Comparison of ENCODE assay signal across 9 mouse cellular contexts in the genomic region with DNA sequence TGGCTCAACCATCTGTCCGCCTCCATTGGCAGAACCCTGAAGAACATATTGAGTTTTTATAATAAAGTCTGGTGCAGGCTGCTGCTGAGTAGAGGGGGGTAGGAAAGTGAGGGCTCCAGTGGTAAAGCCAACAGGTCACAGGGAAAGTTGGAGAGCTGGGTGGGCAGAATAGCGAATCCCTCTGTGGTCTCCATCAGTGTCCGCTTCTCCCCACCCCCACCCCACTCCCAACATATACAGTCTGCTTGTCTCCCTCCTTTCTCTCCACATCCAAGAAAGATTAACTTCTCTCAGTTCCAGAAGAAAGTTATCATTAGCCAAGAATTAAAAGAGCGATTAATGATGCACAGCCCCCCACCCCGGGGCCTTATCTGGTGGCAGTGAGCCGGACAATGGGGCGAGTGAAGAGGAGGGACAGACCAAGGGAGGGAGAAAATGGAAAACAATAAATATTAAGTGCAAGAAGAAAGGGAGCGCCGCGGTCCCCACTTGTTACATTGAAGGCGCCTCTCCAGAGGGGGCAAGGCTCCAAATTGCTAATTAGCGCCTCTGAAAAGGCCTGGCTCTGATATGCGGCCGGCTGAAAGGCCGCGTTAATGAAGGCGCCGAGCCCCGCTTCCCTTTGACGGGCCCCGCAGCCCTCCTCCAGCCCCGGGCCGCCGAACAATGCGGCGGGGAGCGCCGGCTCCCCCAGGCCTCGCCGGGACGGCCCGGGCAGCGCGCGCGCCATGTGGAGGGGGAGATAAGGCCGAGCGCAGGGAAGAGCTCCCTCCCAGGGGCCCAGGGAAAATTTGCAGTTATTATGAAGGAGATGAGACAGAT. TPM values are rescaled to one million over a fixed set of nuclear protein-coding genes. Genes with fewer than 3 reads are reported as not detected.
DNase-seq lines count a peak whose midpoint lies in the region; ATAC-seq and TF ChIP-seq lines count a peak whose summit lies in the region.
"Had no signal": no experiment of that assay in that cellular context is flagged by ENCODE, and none has a peak within 500 bp of the region (broad histone marks: within the 10 kb centered on the region; RNA-seq: fewer than 3 reads in every experiment).

No protein-coding gene starts in this region.

- no peak for TF ChIP-seq CTCF in kidney, adult 2 months (conservative IDR thresholded peaks at IDR 0.05; ENCODE audit: insufficient read depth, insufficient read length, low read depth, low read length)

- WGBS in kidney, adult 2 months: 7% methylated on average over 38 of the region's 38 CpGs
- 5% methylated on average over 38 of the region's 38 CpGs for WGBS in embryonic facial prominence, embryonic 11.5 days
- 5% methylated on average over 38 of the region's 38 CpGs for WGBS in neural tube, embryonic 13.5 days

- H3K4me2 ChIP-seq in embryonic facial prominence, embryonic 11.5 days (ENCODE audit: low read depth, low read length): peak overlapping the region; percentile 34
- H3K4me2 ChIP-seq in neural tube, embryonic 13.5 days: peak overlapping the region; percentile 79

- no peaks in the 10 kb centered on the region for H3K4me1 ChIP-seq in kidney, adult 2 months (ENCODE audit: control insufficient read depth, insufficient read depth, low read length)
- H3K4me1 ChIP-seq in embryonic facial prominence, embryonic 11.5 days (ENCODE audit: control insufficient read depth, insufficient read depth, low read length): no peaks in the 10 kb centered on the region
- peaks cover 25% of the 10 kb centered on the region for H3K4me1 ChIP-seq in neural tube, embryonic 13.5 days (replicated peaks)

- H3K9me3 ChIP-seq in embryonic facial prominence, embryonic 11.5 days (replicated peaks; ENCODE audit: control insufficient read depth, low read length): no peaks in the 10 kb centered on the region
- no peaks in the 10 kb centered on the region for H3K9me3 ChIP-seq in neural tube, embryonic 13.5 days

- peak; percentile 64; the same call in 1 of the 2 replicates for ATAC-seq in embryonic facial prominence, embryonic 11.5 days (replicated peaks; ENCODE audit: insufficient number of reproducible peaks, low FRiP score, low TSS enrichment, low read depth)
- ATAC-seq in neural tube, embryonic 13.5 days (ENCODE audit: low read depth): peak; percentile 76
- ATAC-seq: Patski had no signal

- peak overlapping the region; percentile 13 for H3K9ac ChIP-seq in embryonic facial prominence, embryonic 11.5 days (replicated peaks; ENCODE audit: low read length)
- peak overlapping the region; percentile 67 for H3K9ac ChIP-seq in neural tube, embryonic 13.5 days

- H3K27me3 ChIP-seq in kidney, adult 2 months (replicated peaks; ENCODE audit: control insufficient read depth, insufficient read depth, low read length): no peaks in the 10 kb centered on the region; the same call in 1 of the 2 replicates
- H3K27me3 ChIP-seq in embryonic facial prominence, embryonic 11.5 days (ENCODE audit: control insufficient read depth, insufficient read depth, low read length): peaks cover 5% of the 10 kb centered on the region
- H3K27me3 ChIP-seq in neural tube, embryonic 13.5 days: peaks cover 47% of the 10 kb centered on the region

- no peaks in the 10 kb centered on the region for H3K36me3 ChIP-seq in kidney, adult 2 months (ENCODE audit: control insufficient read depth, insufficient read depth, low read length)
- no peaks in the 10 kb centered on the region for H3K36me3 ChIP-seq in embryonic facial prominence, embryonic 11.5 days (replicated peaks; ENCODE audit: control insufficient read depth, insufficient read depth, low read depth, low read length)
- H3K36me3 ChIP-seq in neural tube, embryonic 13.5 days: no peaks in the 10 kb centered on the region

- TF ChIP-seq POLR2A in kidney, adult 2 months (IDR thresholded peaks at IDR 0.05; ENCODE audit: low read depth, low read length): no peak

- peak; percentile 8 to 12 for DNase-seq in kidney, postnatal 4 days
- no peak for DNase-seq in kidney, adult 2 months
- peak; percentile 39 for DNase-seq in embryonic facial prominence, embryonic 11.5 days (ENCODE audit: low spot score)
- peak; percentile 13 to 57 for DNase-seq in layer of hippocampus, postnatal 14 days (ENCODE audit: low spot score in 2 of 2)
- DNase-seq in cerebellum, adult 18-20 months: no peak
- no peak for DNase-seq in adrenal gland, postnatal 36 days
- DNase-seq in heart, adult 11 months: no peak

- no peak overlapping the region for H3K27ac ChIP-seq in kidney, adult 2 months (ENCODE audit: insufficient read depth, low read depth, low read length)
- no peak overlapping the region for H3K27ac ChIP-seq in embryonic facial prominence, embryonic 11.5 days (replicated peaks; ENCODE audit: low read depth, low read length)
- no peak overlapping the region for H3K27ac ChIP-seq in neural tube, embryonic 13.5 days (replicated peaks)

- no peak overlapping the region for H3K4me3 ChIP-seq in kidney, adult 2 months (ENCODE audit: insufficient read depth, low read depth, low read length)
- H3K4me3 ChIP-seq in embryonic facial prominence, embryonic 11.5 days (ENCODE audit: low read depth, low read length): peak overlapping the region; percentile 13; the same call in 1 of the 2 replicates
- H3K4me3 ChIP-seq in neural tube, embryonic 13.5 days: peak overlapping the region; percentile 38

RNA-seq across cellular contexts. Expression of gene Gpatch2l, which starts 21.2 kb away (rescaled TPM):
- polyA plus RNA-seq in kidney, adult 2 months (2012; rRNA removed): 8.1 and 9.2 TPM in 2 replicates
- polyA plus RNA-seq in embryonic facial prominence, embryonic 11.5 days (2014; fragmentation: Nextera tagmentation; extraction: Ambion mirVana): 15.5 and 16.2 TPM in 2 replicates
- 10 to 100 TPM; 37.2 to 38.3 TPM for total RNA-seq in layer of hippocampus, postnatal 14 days (2021)
- polyA plus RNA-seq in neural tube, embryonic 13.5 days (2015; fragmentation: Nextera tagmentation; extraction: Ambion mirVana): 22.3 and 25.9 TPM in 2 replicates
- total RNA-seq in adrenal gland, postnatal 36 days (2021): 10 to 100 TPM; 20.4 to 22.5 TPM

Comparison
In these comparisons a context has a peak if more than half of its experiments do, and no peak if none do; other contexts are left out.
1. DNase-seq: peak in kidney, postnatal 4 days (2 of 2), embryonic facial prominence, embryonic 11.5 days (single experiment) and layer of hippocampus, postnatal 14 days (2 of 2); none in kidney, adult 2 months (single experiment), cerebellum, adult 18-20 months (0 of 2), adrenal gland, postnatal 36 days (0 of 2) and heart, adult 11 months (single experiment).